Mouse (Mus musculus): ENCODE measurements around the gene Abi3bp. TPM values are rescaled to one million over a fixed set of nuclear protein-coding genes. Genes with fewer than 3 reads are reported as not detected.

The Abi3bp gene
- polyA plus RNA-seq, 1 experiment: 0.76 TPM

DNA sequence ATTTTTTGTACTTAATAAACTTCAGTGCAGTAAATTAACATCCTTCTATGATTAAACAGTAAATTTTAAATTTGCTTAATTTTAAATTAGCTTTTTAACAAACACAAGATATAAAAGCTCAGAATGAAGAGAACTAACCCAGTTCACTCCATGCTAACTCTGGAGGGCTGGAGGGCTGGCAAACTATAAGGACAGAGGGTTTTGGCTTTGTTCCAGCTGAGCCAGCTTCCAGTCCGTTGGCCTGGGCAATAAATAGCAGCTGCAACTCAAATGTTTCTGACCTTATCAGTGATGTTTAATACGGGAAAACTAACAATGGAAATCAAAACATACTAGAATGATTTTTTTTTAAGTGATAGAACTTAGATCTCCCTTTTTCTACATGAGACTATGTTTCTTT lies 167.6 kb downstream of the Abi3bp start:
- Histone ChIP-seq H3K27ac (ENCODE audit: insufficient read depth, low read depth, low read length) (no peak overlapping the region), H3K4me3 (ENCODE audit: low read depth, low read length) (no peak overlapping the region), H3K36me3 (ENCODE audit: control insufficient read depth, insufficient read depth, low read length) (no peaks in the 10 kb centered on the region), H3K4me1 (ENCODE audit: control insufficient read depth, insufficient read depth, insufficient read length, low read length) (no peaks in the 10 kb centered on the region), H3K27me3 (ENCODE audit: control insufficient read depth, insufficient read depth, low read length) (no peaks in the 10 kb centered on the region)
- 9% methylated on average over 2 of the region's 2 CpGs for WGBS
- no peak for TF ChIP-seq POLR2A (IDR thresholded peaks at IDR 0.05; ENCODE audit: low read depth, low read length)
- no peak for TF ChIP-seq CTCF (IDR thresholded peaks at IDR 0.05; ENCODE audit: extremely low read depth, insufficient read length, insufficient replicate concordance, low read depth, low read length)

DNA sequence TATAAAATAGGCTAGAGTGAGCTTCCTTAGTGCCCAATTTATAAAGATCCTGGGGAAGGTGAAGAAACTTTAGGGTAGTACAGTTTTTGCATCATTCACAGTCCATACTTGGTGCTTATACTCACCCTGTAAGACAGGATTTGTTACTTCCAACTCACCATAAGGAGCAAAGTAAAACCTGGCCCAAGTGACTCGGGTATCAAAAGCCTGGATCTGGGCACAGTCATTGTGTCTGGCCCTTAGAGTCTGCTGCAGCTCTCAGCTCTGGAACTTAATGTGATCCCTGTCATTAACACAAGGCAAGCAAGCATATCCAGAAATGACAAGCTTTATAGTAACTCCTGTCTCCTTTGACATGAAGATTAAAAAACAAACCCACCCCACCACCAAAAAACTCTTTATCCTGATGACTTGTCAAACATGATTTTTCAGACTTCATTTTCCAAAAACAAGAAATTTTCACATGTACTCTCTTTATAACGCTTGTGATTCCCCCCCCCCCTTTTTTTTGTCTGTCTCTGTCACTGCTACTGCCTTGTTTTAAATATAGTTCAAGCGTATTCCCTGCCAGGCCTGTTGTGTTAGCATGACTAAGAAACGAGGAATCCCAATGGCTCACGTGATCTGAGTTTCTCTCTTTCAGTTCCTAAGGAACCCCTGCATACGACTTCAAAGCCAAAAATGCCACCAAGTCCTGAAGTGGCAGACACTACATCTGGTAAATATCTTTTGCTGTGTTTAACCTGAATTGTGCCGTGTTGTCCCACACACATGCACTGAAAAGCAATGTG lies 168.9 kb downstream of the Abi3bp start:
- Histone ChIP-seq H3K4me1 (ENCODE audit: control insufficient read depth, insufficient read depth, insufficient read length, low read length) (no peaks in the 10 kb centered on the region), H3K4me3 (ENCODE audit: low read depth, low read length) (no peak overlapping the region), H3K27me3 (ENCODE audit: control insufficient read depth, insufficient read depth, low read length) (no peaks in the 10 kb centered on the region), H3K36me3 (ENCODE audit: control insufficient read depth, insufficient read depth, low read length) (no peaks in the 10 kb centered on the region), H3K27ac (ENCODE audit: insufficient read depth, low read depth, low read length) (no peak overlapping the region)
- WGBS: 76% methylated on average over 7 of the region's 7 CpGs
- TF ChIP-seq CTCF (IDR thresholded peaks at IDR 0.05; ENCODE audit: extremely low read depth, insufficient read length, insufficient replicate concordance, low read depth, low read length): no peak
- TF ChIP-seq POLR2A (IDR thresholded peaks at IDR 0.05; ENCODE audit: low read depth, low read length): no peak

DNA sequence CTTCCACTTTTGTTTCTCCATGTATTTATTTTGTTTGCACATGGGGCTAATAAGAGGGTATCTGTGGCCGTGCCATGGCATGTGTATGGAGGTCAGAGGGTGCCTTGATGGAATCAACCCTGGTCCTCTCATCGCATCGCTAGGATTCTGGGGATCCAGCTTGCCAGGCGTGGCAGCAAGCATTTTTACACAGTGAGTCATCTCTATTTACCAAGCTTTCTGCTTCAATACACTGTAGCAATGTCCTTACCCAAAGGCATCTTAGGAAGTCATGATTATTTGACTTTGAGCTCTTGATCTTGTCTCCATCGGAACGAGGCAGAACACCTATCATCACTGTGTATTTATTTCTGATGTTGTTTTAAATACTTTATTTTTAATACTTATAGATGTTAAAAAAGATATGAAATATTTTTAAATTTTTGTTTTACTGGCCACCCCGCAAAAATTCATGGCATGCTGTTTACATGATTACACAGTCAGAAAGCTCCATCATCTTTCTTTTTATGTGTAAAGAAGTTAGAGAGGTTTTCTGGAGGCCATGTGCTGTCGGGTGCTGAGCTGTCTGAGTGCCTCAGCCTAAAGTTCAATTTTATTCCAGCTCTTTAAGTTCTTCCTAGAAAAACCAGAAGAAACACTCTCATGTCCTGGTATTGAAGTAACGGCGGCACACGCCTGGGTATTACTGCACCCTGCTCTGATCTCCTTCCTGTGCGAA lies 177.7 kb downstream of the Abi3bp start:
- H3K27me3 ChIP-seq (ENCODE audit: control insufficient read depth, insufficient read depth, low read length): no peaks in the 10 kb centered on the region
- WGBS: 70% methylated on average over 12 of the region's 12 CpGs
- TF ChIP-seq POLR2A (IDR thresholded peaks at IDR 0.05; ENCODE audit: low read depth, low read length): no peak
- TF ChIP-seq CTCF (IDR thresholded peaks at IDR 0.05; ENCODE audit: extremely low read depth, insufficient read length, insufficient replicate concordance, low read depth, low read length): no peak
- no peaks in the 10 kb centered on the region for H3K36me3 ChIP-seq (ENCODE audit: control insufficient read depth, insufficient read depth, low read length)
- no peak overlapping the region for H3K4me3 ChIP-seq (ENCODE audit: low read depth, low read length)
- no peak overlapping the region for H3K27ac ChIP-seq (ENCODE audit: insufficient read depth, low read depth, low read length)
- H3K4me1 ChIP-seq (ENCODE audit: control insufficient read depth, insufficient read depth, insufficient read length, low read length): no peaks in the 10 kb centered on the region

GRCm38 (mm10) chr16:56658866-56659265 lies 181.2 kb downstream of the Abi3bp start:
- H3K36me3 ChIP-seq (ENCODE audit: control insufficient read depth, insufficient read depth, low read length): no peaks in the 10 kb centered on the region
- no peaks in the 10 kb centered on the region for H3K4me1 ChIP-seq (ENCODE audit: control insufficient read depth, insufficient read depth, insufficient read length, low read length)
- no peak overlapping the region for H3K27ac ChIP-seq (ENCODE audit: insufficient read depth, low read depth, low read length)
- no peak for TF ChIP-seq CTCF (IDR thresholded peaks at IDR 0.05; ENCODE audit: extremely low read depth, insufficient read length, insufficient replicate concordance, low read depth, low read length)
- TF ChIP-seq POLR2A (IDR thresholded peaks at IDR 0.05; ENCODE audit: low read depth, low read length): no peak
- H3K27me3 ChIP-seq (ENCODE audit: control insufficient read depth, insufficient read depth, low read length): no peaks in the 10 kb centered on the region
- no peak overlapping the region for H3K4me3 ChIP-seq (ENCODE audit: low read depth, low read length)

DNA sequence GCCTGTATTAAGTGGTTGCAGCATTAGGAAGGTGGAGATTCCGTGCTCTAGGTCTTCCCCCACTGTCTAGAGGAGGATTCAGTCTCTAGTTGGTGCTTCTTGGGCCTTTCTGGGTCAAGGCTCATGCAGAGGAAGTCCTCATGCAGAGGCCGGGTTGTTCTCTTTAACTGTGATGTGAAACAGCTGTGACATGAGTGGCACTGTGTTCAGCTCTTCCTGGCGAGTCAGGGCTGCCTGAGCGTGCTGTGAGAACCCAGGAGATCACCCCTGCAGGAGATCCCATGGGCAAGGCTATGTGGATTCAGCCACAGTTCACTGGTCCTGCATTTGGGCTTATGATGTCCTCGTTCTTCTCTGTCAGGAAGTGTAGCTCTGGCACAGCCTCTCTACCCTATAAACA lies 191.8 kb downstream of the Abi3bp start:
- Histone ChIP-seq H3K27ac (ENCODE audit: insufficient read depth, low read depth, low read length) (no peak overlapping the region), H3K27me3 (ENCODE audit: control insufficient read depth, insufficient read depth, low read length) (no peaks in the 10 kb centered on the region), H3K4me1 (ENCODE audit: control insufficient read depth, insufficient read depth, insufficient read length, low read length) (no peaks in the 10 kb centered on the region), H3K4me3 (ENCODE audit: low read depth, low read length) (no peak overlapping the region), H3K36me3 (ENCODE audit: control insufficient read depth, insufficient read depth, low read length) (no peaks in the 10 kb centered on the region)
- WGBS: 75% methylated on average over 5 of the region's 5 CpGs
- TF ChIP-seq POLR2A (IDR thresholded peaks at IDR 0.05; ENCODE audit: low read depth, low read length): no peak
- no peak for TF ChIP-seq CTCF (IDR thresholded peaks at IDR 0.05; ENCODE audit: extremely low read depth, insufficient read length, insufficient replicate concordance, low read depth, low read length)

DNA sequence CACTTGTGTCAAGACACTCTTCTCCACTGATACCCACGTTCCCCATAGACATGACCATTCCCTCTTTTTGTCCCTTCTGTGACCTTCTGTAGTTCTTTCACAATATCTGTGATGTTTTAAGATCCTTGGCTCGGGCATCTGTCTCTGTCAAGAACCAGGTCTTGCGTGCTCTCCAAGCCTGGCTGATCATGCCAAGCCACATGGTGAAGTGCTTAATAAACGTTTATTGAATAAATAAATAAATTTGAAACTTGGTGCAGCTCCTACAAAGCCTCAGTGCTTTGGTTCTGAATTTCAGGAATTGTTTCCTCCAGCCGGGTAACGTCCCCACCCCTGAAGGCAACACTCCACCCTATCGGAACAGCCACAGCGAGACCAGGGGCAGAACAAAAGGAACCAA lies 193.3 kb downstream of the Abi3bp start:
- TF ChIP-seq CTCF (IDR thresholded peaks at IDR 0.05; ENCODE audit: extremely low read depth, insufficient read length, insufficient replicate concordance, low read depth, low read length) (no peak), POLR2A (IDR thresholded peaks at IDR 0.05; ENCODE audit: low read depth, low read length) (no peak)
- Histone ChIP-seq H3K36me3 (ENCODE audit: control insufficient read depth, insufficient read depth, low read length) (no peaks in the 10 kb centered on the region), H3K4me1 (ENCODE audit: control insufficient read depth, insufficient read depth, insufficient read length, low read length) (no peaks in the 10 kb centered on the region), H3K27ac (ENCODE audit: insufficient read depth, low read depth, low read length) (no peak overlapping the region), H3K27me3 (ENCODE audit: control insufficient read depth, insufficient read depth, low read length) (no peaks in the 10 kb centered on the region), H3K4me3 (ENCODE audit: low read depth, low read length) (no peak overlapping the region)
- 68% methylated on average over 8 of the region's 8 CpGs for WGBS

DNA sequence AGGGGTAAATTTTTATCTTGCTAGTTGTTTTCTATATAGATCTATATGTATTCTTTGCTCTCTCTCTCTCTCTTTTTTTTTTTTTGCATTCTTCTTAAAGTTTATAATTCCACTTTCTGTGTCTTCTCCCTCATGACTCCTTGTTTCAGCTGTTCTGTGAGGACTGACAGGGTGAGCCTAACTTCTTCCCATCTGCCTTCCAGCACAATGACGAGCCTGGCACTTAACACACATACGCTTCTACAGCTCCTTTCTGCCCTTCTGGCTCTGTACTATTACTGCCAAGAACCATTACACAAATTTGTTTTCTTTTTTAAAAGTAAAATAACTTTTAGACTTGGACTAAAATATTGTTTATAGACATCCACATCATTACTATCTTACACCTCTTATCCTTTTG lies 195.7 kb downstream of the Abi3bp start:
- TF ChIP-seq POLR2A (IDR thresholded peaks at IDR 0.05; ENCODE audit: low read depth, low read length) (no peak), CTCF (IDR thresholded peaks at IDR 0.05; ENCODE audit: extremely low read depth, insufficient read length, insufficient replicate concordance, low read depth, low read length) (no peak)
- H3K27me3 ChIP-seq (ENCODE audit: control insufficient read depth, insufficient read depth, low read length): no peaks in the 10 kb centered on the region
- WGBS: 88% methylated on average over 2 of the region's 2 CpGs

More for the DNA sequence above, 195.7 kb downstream of the Abi3bp start:
- H3K4me1 ChIP-seq (ENCODE audit: control insufficient read depth, insufficient read depth, insufficient read length, low read length): no peaks in the 10 kb centered on the region
- H3K36me3 ChIP-seq (ENCODE audit: control insufficient read depth, insufficient read depth, low read length): no peaks in the 10 kb centered on the region
- H3K27ac ChIP-seq (ENCODE audit: insufficient read depth, low read depth, low read length): no peak overlapping the region
- H3K4me3 ChIP-seq (ENCODE audit: low read depth, low read length): no peak overlapping the region

Measured in small intestine, adult 2 months (tissue).